Mouse (Mus musculus) gastrocnemius, postnatal 4 days (tissue): ENCODE measurements around the gene Edem1. TPM values are rescaled to one million over a fixed set of nuclear protein-coding genes. Genes with fewer than 3 reads are reported as not detected.

Experiments used
- DNase-seq, 2 experiments: peaks; one replicate each; pipeline ENCODE4 v3.0.0; 2021 to 2022; ENCODE audit warnings: low spot score in 2 of 2, mixed read lengths in 2 of 2
- long read RNA-seq, 2 experiments: library from polyadenylated mRNA; stranded (forward); transcript quantifications; one replicate each; pipeline ENCODE4 v2.0.0; 2021
- total RNA-seq, 2 experiments: library from RNA; stranded (reverse); gene quantifications; 2 replicates each; pipeline ENCODE4 v1.2.3; 2021

Gene Edem1
- total RNA-seq = 10 to 100 TPM; 24.3 to 27.1 TPM
- long read RNA-seq, experiment 1, full-length matches to known transcripts = 19 of 24 reads
- long read RNA-seq, experiment 1, partial matches to known transcripts = 3 of 24 reads
- long read RNA-seq, experiment 1, other reads (novel, unspliced or antisense) = 2 of 24 reads
- long read RNA-seq, experiment 2, full-length matches to known transcripts = 31 of 34 reads
- long read RNA-seq, experiment 2, partial matches to known transcripts = 0 of 34 reads
- long read RNA-seq, experiment 2, other reads (novel, unspliced or antisense) = 3 of 34 reads

DNA sequence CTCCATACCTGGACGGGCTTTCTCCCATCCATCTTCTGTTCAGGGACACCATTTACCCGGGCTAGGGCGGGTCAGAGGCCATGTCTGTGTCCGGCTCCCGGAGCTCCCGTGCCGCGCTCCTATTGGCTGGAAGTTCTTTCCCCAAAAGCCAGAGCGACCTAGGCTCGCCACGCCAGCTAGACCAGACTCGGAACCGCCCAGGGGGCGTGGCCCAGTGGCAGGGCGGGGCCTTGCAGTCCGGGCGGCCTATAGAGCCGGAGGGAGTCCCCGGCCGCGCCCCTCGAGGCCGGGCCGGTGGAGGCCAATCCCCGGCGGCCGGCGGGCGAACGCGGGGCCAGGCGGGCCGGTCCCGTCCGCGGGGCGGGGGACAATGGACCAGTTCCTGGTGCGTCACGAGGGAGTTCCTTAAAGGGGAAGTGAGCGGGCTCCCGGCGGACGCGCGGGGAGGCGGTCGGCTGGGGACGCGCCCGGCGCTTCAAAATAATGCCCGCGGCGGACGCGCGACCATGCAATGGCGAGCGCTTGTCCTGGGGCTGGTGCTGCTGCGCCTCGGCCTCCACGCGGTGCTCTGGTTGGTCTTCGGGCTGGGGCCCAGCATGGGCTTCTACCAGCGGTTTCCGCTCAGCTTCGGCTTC, at the start of gene Edem1:
Gene Edem1, plus strand, starts transcription at position 408 of the 635 bp plus-strand sequence.
- DNase-seq = peak; percentile 99

- no peak for DNase-seq
Observed at GRCm38 (mm10) chr6:108781865-108782264, 46.6 kb upstream of the Edem1 start.

DNA sequence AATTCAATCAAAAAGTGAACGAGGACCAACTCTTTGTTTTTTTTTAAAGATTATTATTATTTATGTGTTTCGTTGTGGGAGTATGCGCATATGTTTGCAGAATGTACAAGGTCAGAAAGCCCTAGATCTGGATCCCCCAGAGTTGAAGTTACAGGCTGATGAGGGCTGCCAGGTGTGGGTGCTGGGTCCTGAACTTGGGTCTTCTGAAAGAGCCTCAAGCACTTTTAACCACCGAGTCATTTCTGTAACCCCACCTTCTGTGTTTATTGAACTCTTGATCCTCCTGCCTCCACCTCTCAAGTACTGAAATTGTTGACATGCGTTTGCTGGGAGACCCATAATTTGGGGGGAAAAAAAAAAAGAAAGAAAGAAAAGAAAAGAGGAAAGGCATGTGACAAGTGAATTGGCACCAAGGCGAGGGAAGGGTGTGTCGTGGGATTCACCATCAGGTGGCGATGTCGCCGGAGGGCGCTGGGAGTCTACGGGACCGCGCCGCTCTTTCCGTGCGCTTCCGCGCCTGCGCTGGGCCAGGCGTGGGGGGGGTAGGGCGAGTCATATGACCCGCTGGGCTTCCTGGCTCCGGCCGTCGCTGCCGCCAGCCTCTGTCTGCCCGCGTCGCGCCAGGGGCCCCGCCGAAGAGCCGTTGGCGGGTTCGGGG, 45.8 kb upstream of the Edem1 start, which contains the start of gene Arl8b:
Gene Arl8b, plus strand, starts transcription at position 574 of the 658 bp plus-strand sequence.
- DNase-seq = peak; percentile 93 to 98

DNA sequence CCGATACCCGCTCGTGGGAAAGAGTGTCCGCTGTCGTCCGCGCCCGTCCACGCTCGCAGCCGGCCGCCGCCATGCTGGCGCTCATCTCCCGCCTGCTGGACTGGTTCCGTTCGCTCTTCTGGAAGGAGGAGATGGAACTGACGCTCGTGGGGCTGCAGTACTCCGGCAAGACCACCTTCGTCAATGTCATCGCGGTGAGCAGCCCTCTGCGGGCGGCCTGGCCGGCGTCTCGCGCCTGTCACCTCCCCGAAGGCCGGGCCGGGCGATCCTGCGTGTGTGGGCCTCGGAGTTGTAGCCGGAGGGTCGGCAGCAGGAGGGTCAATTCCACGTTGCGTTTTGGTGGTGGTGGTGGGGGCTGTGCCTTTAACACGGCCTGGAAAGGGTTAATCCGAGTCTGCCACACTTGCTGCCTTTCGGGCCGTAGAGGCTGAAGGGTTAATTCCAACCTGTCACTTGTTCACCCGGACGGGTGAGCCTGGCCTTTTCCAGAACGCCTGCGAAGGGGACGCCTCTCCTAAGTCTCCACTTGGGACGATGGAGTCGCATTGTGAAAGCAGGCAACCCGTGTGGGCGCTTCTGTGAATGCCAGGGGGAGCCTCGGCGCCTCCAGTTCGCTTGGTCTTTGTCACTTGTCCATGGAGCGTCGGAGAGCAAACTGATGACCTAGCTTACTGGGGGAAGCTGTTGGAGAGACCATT, 45.1 kb upstream of the Edem1 start:
- DNase-seq = peak; percentile 23 to 33

DNA sequence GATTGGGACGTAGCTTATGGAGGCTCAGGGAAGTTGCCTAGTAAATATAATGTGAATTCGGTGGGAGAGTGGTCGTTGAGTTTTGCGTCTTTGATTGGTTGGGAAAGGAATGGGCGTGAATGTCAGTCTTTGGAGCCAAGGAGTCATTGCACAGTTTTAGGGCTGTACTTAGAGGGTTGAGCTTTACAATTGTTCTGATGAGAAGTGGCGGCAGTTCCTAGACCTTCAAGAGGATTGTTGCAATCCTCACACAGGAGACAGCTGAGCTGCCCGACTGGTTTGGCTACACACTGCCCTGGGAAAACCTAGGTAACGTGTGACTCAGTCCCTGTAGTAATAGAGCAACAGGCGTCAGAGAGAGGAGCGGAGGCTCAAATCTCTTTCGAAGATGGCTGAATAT, 44.4 kb upstream of the Edem1 start:
- no peak for DNase-seq

DNA sequence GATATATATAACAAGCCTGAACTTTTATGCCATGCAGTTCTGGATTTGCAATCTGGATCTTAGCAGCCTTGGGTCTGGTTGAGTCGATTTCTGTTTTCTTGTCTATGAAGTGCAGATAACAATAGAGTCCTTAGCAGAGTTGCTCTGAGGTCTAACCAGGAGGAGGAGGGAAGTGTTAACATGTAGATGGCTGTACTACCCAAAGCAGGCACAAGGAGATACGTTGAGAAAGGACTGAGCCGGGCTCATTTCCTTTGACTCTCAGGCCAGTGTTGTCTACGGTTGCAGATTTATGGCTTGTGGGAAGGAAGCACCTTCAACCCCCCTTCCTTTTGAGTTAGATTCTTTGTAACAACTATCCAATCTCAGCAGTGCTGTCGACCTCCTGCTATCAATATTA, 43.6 kb upstream of the Edem1 start:
- DNase-seq = no peak

GRCm38 (mm10) chr6:108785551-108785950, 42.9 kb upstream of the Edem1 start:
- DNase-seq = no peak

- no peak for DNase-seq
Observed at GRCm38 (mm10) chr6:108791498-108791897, 36.9 kb upstream of the Edem1 start.

GRCm38 (mm10) chr6:108795912-108796311, 32.5 kb upstream of the Edem1 start:
- no peak for DNase-seq

DNA sequence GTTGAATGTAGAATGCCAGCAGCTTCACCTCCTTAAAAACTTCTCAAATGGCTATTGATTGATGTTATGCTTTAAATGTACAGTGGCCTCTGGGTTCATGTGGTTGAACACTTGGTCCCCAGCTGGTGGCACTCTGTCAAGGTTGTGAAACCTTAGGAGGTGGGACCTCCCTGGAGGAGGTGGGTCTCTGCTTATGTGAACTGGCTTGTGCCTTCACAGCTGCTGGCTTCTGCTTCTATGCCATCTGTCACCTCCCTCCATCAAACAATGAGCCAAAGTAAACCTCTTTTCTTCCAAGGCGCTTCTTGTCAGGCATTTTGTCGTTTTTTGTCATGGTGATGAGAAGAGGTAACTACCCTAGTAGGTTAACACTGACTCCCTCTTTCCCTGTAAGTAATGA, 31.7 kb upstream of the Edem1 start:
- no peak for DNase-seq

GRCm38 (mm10) chr6:108805194-108805593, 23.2 kb upstream of the Edem1 start:
- no peak for DNase-seq

DNA sequence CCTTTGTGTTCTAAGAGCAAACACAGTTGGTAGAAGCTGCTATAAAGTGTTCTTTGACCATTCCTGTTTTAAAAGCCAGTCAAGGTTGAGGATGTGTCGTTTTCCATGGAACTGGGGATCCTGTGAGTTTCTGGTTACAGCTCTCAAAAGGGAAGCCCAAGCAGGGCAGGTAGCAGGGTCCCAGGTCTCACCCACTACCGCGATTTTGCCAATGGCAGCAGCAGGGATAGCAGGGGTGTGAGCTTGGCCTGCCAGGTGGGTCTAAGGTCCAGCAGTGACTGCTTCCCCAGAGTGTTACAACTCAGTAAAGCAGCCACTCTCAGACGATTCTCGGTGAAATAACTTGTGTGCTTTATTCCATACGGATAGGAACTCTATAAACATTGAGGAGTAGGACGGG, 22.6 kb upstream of the Edem1 start:
- DNase-seq = no peak

GRCm38 (mm10) chr6:108807446-108807845, 21.0 kb upstream of the Edem1 start:
- DNase-seq = no peak

- DNase-seq = no peak
Observed at GRCm38 (mm10) chr6:108808786-108809185, 19.7 kb upstream of the Edem1 start.

- no peak for DNase-seq
Observed at GRCm38 (mm10) chr6:108810237-108810636, 18.2 kb upstream of the Edem1 start.

DNA sequence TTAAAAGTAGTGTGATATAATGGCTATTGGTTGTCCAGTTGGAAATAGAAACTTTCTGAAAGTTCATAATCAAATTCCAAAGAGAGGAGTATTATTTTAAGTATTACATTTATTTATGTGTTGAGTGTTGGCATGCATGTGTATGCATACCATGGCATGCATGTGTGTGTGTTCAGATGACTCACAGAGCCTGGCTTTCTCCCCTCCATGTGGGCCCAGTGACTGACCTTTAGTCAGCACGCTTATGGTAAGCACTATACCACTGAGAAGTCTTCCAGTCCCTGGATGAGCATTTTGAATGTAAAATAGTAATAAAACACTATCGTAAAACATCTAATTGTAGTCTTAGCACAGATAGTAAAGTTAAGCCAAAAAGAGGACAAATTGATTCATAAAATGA, 16.3 kb upstream of the Edem1 start:
- no peak for DNase-seq

DNA sequence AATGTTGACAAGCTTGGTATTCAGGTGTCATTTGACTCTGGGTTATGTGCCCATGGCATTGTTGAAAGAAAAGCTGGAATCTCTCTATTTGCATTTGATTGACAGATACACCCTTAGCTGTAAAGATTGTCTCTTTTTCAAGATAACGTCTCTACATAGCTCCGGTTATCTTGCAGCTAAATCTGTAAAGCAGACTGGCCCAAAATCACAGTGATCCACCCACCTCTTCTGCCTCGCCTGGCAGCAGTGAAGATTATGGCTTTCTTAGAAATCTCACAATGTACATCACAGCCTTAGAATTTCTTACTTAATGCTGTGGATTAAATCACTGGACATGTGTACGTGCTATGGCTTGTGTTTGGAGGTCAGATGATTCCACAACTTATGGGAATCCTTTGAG, 10.9 kb upstream of the Edem1 start:
- DNase-seq = no peak

- no peak for DNase-seq
Observed at GRCm38 (mm10) chr6:108824816-108825545, 3.5 kb upstream of the Edem1 start.

DNA sequence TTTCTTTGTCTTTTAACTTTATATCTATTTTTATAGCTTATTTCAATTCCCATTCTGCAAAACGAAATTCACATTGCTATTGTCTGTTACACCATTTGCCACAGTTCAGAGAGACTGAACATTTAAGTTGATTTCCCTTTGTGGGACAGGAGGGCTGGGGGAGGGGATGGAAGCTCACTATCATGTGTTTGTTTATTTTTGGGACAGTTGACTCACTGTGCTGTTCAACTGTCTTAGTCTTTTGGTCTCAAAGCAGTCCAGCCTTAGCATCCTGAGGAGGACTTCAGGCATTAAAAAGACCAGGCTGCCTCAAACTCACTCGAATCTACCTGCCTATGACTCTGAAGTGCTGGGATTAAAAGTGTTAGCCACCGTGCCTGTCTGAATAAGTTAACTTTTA, 2.4 kb upstream of the Edem1 start:
- DNase-seq = no peak

GRCm38 (mm10) chr6:108827336-108827920, 1.0 kb upstream of the Edem1 start:
- no peak for DNase-seq

- DNase-seq = peak; percentile 25 to 47
Observed at GRCm38 (mm10) chr6:108828872-108829271, 431 bp downstream of the Edem1 start.
